In the genomic region with DNA sequence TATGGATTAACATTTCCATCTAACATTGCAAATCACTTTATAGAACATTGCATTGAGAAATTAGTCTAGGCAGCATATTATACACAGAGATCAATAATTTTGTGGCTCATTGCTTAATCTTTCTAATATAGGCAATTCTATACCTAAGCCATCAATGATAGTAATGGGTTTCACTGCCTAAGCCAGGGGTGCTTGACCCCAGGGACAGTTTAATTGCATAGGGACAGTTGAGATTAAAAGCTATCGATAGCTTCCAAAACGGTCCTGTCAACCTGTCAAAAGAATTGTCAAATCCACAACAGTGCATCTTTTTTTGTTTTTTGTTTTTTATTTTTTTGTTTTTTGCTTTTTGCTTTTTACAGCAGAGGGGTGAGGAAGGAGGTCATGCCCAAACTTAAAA, we compare ENCODE assay signal across 9 mouse cellular contexts. TPM values are rescaled to one million over a fixed set of nuclear protein-coding genes. Genes with fewer than 3 reads are reported as not detected.
DNase-seq lines count a peak whose midpoint lies in the region; ATAC-seq lines count a peak whose summit lies in the region.
"Had no signal": no experiment of that assay in that cellular context is flagged by ENCODE, and none has a peak within 500 bp of the region (broad histone marks: within the 10 kb centered on the region; RNA-seq: fewer than 3 reads in every experiment).

No protein-coding gene starts in this region.

- H3K4me2 ChIP-seq in liver, embryonic 11.5 days = peak overlapping the region; percentile 65
- H3K4me2 ChIP-seq in liver, embryonic 12.5 days = no peak overlapping the region; the same call in 1 of the 2 replicates
- peak overlapping the region; percentile 76 for H3K4me2 ChIP-seq in forebrain, embryonic 15.5 days (replicated peaks)
- peak overlapping the region; percentile 75 for H3K4me2 ChIP-seq in limb, embryonic 12.5 days
- H3K4me2 ChIP-seq in stomach, embryonic 14.5 days (replicated peaks; ENCODE audit: low read depth, low read length) = peak overlapping the region; percentile 56

- H3K9me3 ChIP-seq in liver, embryonic 11.5 days (ENCODE audit: control insufficient read depth, low read length) = no peaks in the 10 kb centered on the region
- H3K9me3 ChIP-seq in liver, embryonic 12.5 days (replicated peaks) = no peaks in the 10 kb centered on the region
- H3K9me3 ChIP-seq in forebrain, embryonic 15.5 days = no peaks in the 10 kb centered on the region
- no peaks in the 10 kb centered on the region for H3K9me3 ChIP-seq in limb, embryonic 12.5 days
- no peaks in the 10 kb centered on the region for H3K9me3 ChIP-seq in stomach, embryonic 14.5 days (ENCODE audit: control insufficient read depth, low read depth, low read length)

- H3K4me1 ChIP-seq in liver, embryonic 11.5 days (replicated peaks; ENCODE audit: control insufficient read depth, insufficient read depth, low read length) = no peaks in the 10 kb centered on the region
- H3K4me1 ChIP-seq in liver, embryonic 12.5 days = no peaks in the 10 kb centered on the region
- H3K4me1 ChIP-seq in forebrain, embryonic 15.5 days = peaks cover 12% of the 10 kb centered on the region; the same call in 1 of the 2 replicates
- no peaks in the 10 kb centered on the region for H3K4me1 ChIP-seq in limb, embryonic 12.5 days (replicated peaks)
- no peaks in the 10 kb centered on the region; the same call in 1 of the 2 replicates for H3K4me1 ChIP-seq in stomach, embryonic 14.5 days (ENCODE audit: control insufficient read depth, insufficient read depth, low read length)

- H3K36me3 ChIP-seq in liver, embryonic 11.5 days (ENCODE audit: control insufficient read depth, insufficient read depth, low read length) = no peaks in the 10 kb centered on the region
- no peaks in the 10 kb centered on the region for H3K36me3 ChIP-seq in liver, embryonic 12.5 days
- no peaks in the 10 kb centered on the region for H3K36me3 ChIP-seq in forebrain, embryonic 15.5 days
- H3K36me3 ChIP-seq in limb, embryonic 12.5 days = no peaks in the 10 kb centered on the region
- H3K36me3 ChIP-seq in stomach, embryonic 14.5 days (ENCODE audit: control insufficient read depth, insufficient read depth, low read length) = no peaks in the 10 kb centered on the region

- ATAC-seq in liver, embryonic 11.5 days (replicated peaks; ENCODE audit: low FRiP score) = no peak
- no peak for ATAC-seq in liver, embryonic 12.5 days
- ATAC-seq in forebrain, embryonic 15.5 days (replicated peaks) = peak; percentile 17; the same call in 1 of the 2 replicates
- ATAC-seq in limb, embryonic 12.5 days (ENCODE audit: insufficient number of reproducible peaks, insufficient read depth, low FRiP score, low TSS enrichment, low read depth) = no peak
- ATAC-seq in stomach, embryonic 14.5 days (ENCODE audit: insufficient number of reproducible peaks, insufficient read depth, low FRiP score, low read depth) = no peak

- 68% methylated on average over 2 of the region's 2 CpGs for WGBS in liver, embryonic 11.5 days
- WGBS in liver, embryonic 12.5 days (ENCODE audit: insufficient replicate concordance) = 67% methylated on average over 2 of the region's 2 CpGs
- WGBS in forebrain, embryonic 15.5 days = 60% methylated on average over 2 of the region's 2 CpGs
- 80% methylated on average over 2 of the region's 2 CpGs for WGBS in limb, embryonic 12.5 days
- 77% methylated on average over 2 of the region's 2 CpGs for WGBS in stomach, embryonic 14.5 days

- H3K27me3 ChIP-seq in liver, embryonic 11.5 days (replicated peaks; ENCODE audit: control insufficient read depth, insufficient read depth, low read length) = no peaks in the 10 kb centered on the region; the same call in 1 of the 2 replicates
- H3K27me3 ChIP-seq in liver, embryonic 12.5 days (replicated peaks) = peaks cover 13% of the 10 kb centered on the region; the same call in 1 of the 2 replicates
- no peaks in the 10 kb centered on the region for H3K27me3 ChIP-seq in forebrain, embryonic 15.5 days
- peaks cover 4% of the 10 kb centered on the region; the same call in 1 of the 2 replicates for H3K27me3 ChIP-seq in limb, embryonic 12.5 days
- no peaks in the 10 kb centered on the region for H3K27me3 ChIP-seq in stomach, embryonic 14.5 days (ENCODE audit: control insufficient read depth, insufficient read depth, low read length)

- no peak overlapping the region for H3K4me3 ChIP-seq in liver, embryonic 11.5 days (ENCODE audit: low read depth, low read length)
- H3K4me3 ChIP-seq in liver, embryonic 12.5 days = no peak overlapping the region
- H3K4me3 ChIP-seq in forebrain, embryonic 15.5 days = peak overlapping the region; percentile 50
- H3K4me3 ChIP-seq in limb, embryonic 12.5 days (replicated peaks) = 0 out of 2 replicates have a peak overlapping the region, but pooled peaks have one; percentile 44
- H3K4me3 ChIP-seq in stomach, embryonic 14.5 days (ENCODE audit: low read depth, low read length) = no peak overlapping the region

- H3K9ac ChIP-seq in liver, embryonic 11.5 days (ENCODE audit: low read depth, low read length) = no peak overlapping the region
- no peak overlapping the region for H3K9ac ChIP-seq in liver, embryonic 12.5 days
- peak overlapping the region; percentile 66; the same call in 1 of the 2 replicates for H3K9ac ChIP-seq in forebrain, embryonic 15.5 days (replicated peaks)
- no peak overlapping the region for H3K9ac ChIP-seq in limb, embryonic 12.5 days (replicated peaks)
- H3K9ac ChIP-seq in stomach, embryonic 14.5 days (replicated peaks; ENCODE audit: low read depth, low read length) = no peak overlapping the region

- H3K27ac ChIP-seq in liver, embryonic 11.5 days (ENCODE audit: low read depth, low read length) = no peak overlapping the region
- no peak overlapping the region for H3K27ac ChIP-seq in liver, embryonic 12.5 days
- peak overlapping the region; percentile 82 for H3K27ac ChIP-seq in forebrain, embryonic 15.5 days (replicated peaks)
- no peak overlapping the region for H3K27ac ChIP-seq in limb, embryonic 12.5 days
- no peak overlapping the region for H3K27ac ChIP-seq in stomach, embryonic 14.5 days (ENCODE audit: low read length)

- no peak for DNase-seq in liver, embryonic 11.5 days (ENCODE audit: low spot score)
- no peak for DNase-seq in spleen, postnatal 10 days (ENCODE audit: low spot score in 2 of 2)
- DNase-seq in left cerebral cortex, adult 18-20 months (ENCODE audit: low spot score in 2 of 2) = no peak
- no peak for DNase-seq in urinary bladder, postnatal 36 days (ENCODE audit: low spot score in 2 of 2)
- DNase-seq: kidney, adult 11 months had no signal

RNA-seq across cellular contexts. Expression of a gene that starts 58.5 kb away (rescaled TPM):
- polyA plus RNA-seq in liver, embryonic 11.5 days (2014; fragmentation: Nextera tagmentation; extraction: Ambion mirVana) = 17.1 and 17.9 TPM in 2 replicates
- 9.3 and 10.1 TPM in 2 replicates for polyA plus RNA-seq in liver, embryonic 12.5 days (2016; fragmentation: Nextera tagmentation; extraction: Ambion mirVana)
- 14.1 and 14.4 TPM in 2 replicates for polyA plus RNA-seq in forebrain, embryonic 15.5 days (2015; fragmentation: Nextera tagmentation; extraction: Ambion mirVana)
- polyA plus RNA-seq in limb, embryonic 12.5 days (2016; fragmentation: Nextera tagmentation; extraction: Ambion mirVana) = 16.6 and 20.5 TPM in 2 replicates
- polyA plus RNA-seq in stomach, embryonic 14.5 days (2014; fragmentation: Nextera tagmentation; extraction: Ambion mirVana) = 45.1 and 52.6 TPM in 2 replicates
- 10 to 100 TPM; 10.3 to 11.7 TPM for total RNA-seq in left cerebral cortex, adult 18-20 months (2021)

Comparison
In these comparisons a context has a peak if more than half of its experiments do, and no peak if none do; other contexts are left out.
1. H3K4me3 ChIP-seq: peak in forebrain, embryonic 15.5 days (single experiment) and limb, embryonic 12.5 days (single experiment); none in liver, embryonic 11.5 days (single experiment), liver, embryonic 12.5 days (single experiment) and stomach, embryonic 14.5 days (single experiment).